Mouse (Mus musculus): ENCODE measurements around the gene Uts2b.

DNA sequence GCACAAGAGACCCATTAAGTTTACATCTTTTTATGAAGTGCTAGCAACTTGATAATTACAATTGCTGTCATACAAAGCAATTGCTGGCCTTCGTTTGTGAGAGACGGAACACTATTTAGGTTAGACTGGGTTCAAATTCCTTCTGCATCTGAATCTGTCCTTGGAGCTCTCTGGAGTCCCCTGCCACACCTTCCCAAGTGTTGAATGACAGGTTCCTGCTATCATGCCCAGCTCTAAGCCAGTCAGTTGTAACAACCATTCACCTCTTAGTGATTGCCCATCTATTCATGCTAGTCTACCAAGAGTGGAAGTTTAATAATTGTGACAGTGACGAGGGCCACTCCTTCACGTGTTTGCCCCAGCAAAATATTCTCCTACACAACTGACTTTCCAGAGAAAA is 12.2 kb upstream of the Uts2b start:
- no peak for TF ChIP-seq POLR2A (IDR thresholded peaks at IDR 0.05; ENCODE audit: low read depth, low read length)
- no peak for TF ChIP-seq CTCF (conservative IDR thresholded peaks at IDR 0.05; ENCODE audit: insufficient read depth, insufficient read length, low read depth, low read length)
